Mouse (Mus musculus): Measurements from ENCODE around the gene Blvrb. TPM values are rescaled to one million over a fixed set of nuclear protein-coding genes. Genes with fewer than 3 reads are reported as not detected.

Gene Blvrb
- total and polyA plus RNA-seq, 3 experiments, result 210 to 245 TPM; not detected in 1

GRCm38 (mm10) chr7:27507711-27508647, 60.2 kb downstream of the Blvrb start:
- Histone ChIP-seq H3K27me3 (ENCODE audit: control insufficient read depth in 1 of 2, insufficient read depth in 2 of 2, low read length in 2 of 2) (no peaks in the 10 kb centered on the region), H3K79me2 (ENCODE audit: control insufficient read depth, insufficient read depth, low read length, poor library complexity) (no peaks in the 10 kb centered on the region; the same call in 1 of the 2 replicates), H3K4me3 (ENCODE audit: control insufficient read depth in 1 of 2, insufficient read depth in 1 of 2, low read depth in 2 of 2, low read length in 2 of 2) (peak overlapping the region; percentile 84 to 87), H3K9ac (ENCODE audit: control insufficient read depth, low read depth, low read length, poor library complexity, severe bottlenecking) (peak overlapping the region; percentile 92), H3K4me1 (ENCODE audit: control insufficient read depth in 1 of 2, insufficient read depth in 2 of 2, low read length in 2 of 2) (peaks cover 3 to 6% of the 10 kb centered on the region in 2 experiments; a peak in 3 of 4 replicates), H3K27ac (ENCODE audit: control insufficient read depth, low read depth, low read length) (peak overlapping the region; percentile 99), H3K9me3 (replicated peaks; ENCODE audit: insufficient read depth, low read length) (no peaks in the 10 kb centered on the region), H3K36me3 (ENCODE audit: control insufficient read depth in 1 of 2, insufficient read depth in 2 of 2, low read length in 2 of 2) (peaks cover 0 to 9% of the 10 kb centered on the region in 2 experiments; a peak in 2 of 4 replicates)
- peak; percentile 97 for DNase-seq (ENCODE audit: low read depth, low spot score)
- TF ChIP-seq CHD2 (IDR thresholded peaks at IDR 0.05; ENCODE audit: low read length) (no peak), USF2 (IDR thresholded peaks at IDR 0.05; ENCODE audit: borderline replicate concordance in 1 of 2, insufficient read depth in 1 of 2, low read depth in 1 of 2, low read length in 2 of 2) (no peak), HCFC1 (IDR thresholded peaks at IDR 0.05; ENCODE audit: low read depth, low read length) (no peak; the same call in 1 of the 2 replicates), RAD21 (IDR thresholded peaks at IDR 0.05; ENCODE audit: low read depth, low read length) (no peak), ELF1 (IDR thresholded peaks at IDR 0.05; ENCODE audit: low read depth, low read length) (0 out of 2 replicates have a peak, but pooled peaks have one; percentile 25), MYB (IDR thresholded peaks at IDR 0.05; ENCODE audit: low read depth, low read length) (no peak), EP300 (IDR thresholded peaks at IDR 0.05; ENCODE audit: low read depth in 1 of 2, low read length in 2 of 2) (no peak), RCOR1 (IDR thresholded peaks at IDR 0.05; ENCODE audit: low read depth, low read length) (no peak), USF1 (IDR thresholded peaks at IDR 0.05; ENCODE audit: low read depth, low read length) (no peak), CTCF (IDR thresholded peaks at IDR 0.05 in 2 of 3, conservative IDR thresholded peaks at IDR 0.05 in 1 of 3; ENCODE audit: control insufficient read depth in 1 of 3, insufficient read depth in 1 of 3, low read depth in 2 of 3, low read length in 3 of 3, poor library complexity in 1 of 3, severe bottlenecking in 1 of 3) (no peak), TBP (IDR thresholded peaks at IDR 0.05; ENCODE audit: low read depth, low read length) (peak; percentile 66), MEF2A (IDR thresholded peaks at IDR 0.05; ENCODE audit: extremely low read depth, insufficient replicate concordance, low read depth, low read length, poor library complexity, severe bottlenecking) (no peak), NELFE (IDR thresholded peaks at IDR 0.05; ENCODE audit: low read depth, low read length) (peak; percentile 53), GATA1 (IDR thresholded peaks at IDR 0.05; ENCODE audit: low read depth, low read length) (no peak), E2F4 (IDR thresholded peaks at IDR 0.05; ENCODE audit: borderline replicate concordance, low read depth, low read length) (no peak), UBTF (IDR thresholded peaks at IDR 0.05; ENCODE audit: borderline replicate concordance, insufficient read depth, low read depth, low read length) (no peak), MXI1 (IDR thresholded peaks at IDR 0.05; ENCODE audit: low read depth, low read length) (peak; percentile 17), ZC3H11A (IDR thresholded peaks at IDR 0.05; ENCODE audit: low read depth, low read length) (no peak), JUND (IDR thresholded peaks at IDR 0.05; ENCODE audit: low read depth, low read length) (no peak), ZMIZ1 (IDR thresholded peaks at IDR 0.05; ENCODE audit: low read depth, low read length) (no peak), TAL1 (IDR thresholded peaks at IDR 0.05; ENCODE audit: low read length) (no peak), ETS1 (IDR thresholded peaks at IDR 0.05; ENCODE audit: low read depth, low read length) (no peak), CHD1 (IDR thresholded peaks at IDR 0.05; ENCODE audit: low read depth, low read length) (no peak), SMC3 (IDR thresholded peaks at IDR 0.05; ENCODE audit: low read depth, low read length) (no peak), BHLHE40 (IDR thresholded peaks at IDR 0.05; ENCODE audit: borderline replicate concordance, low read depth, low read length) (no peak), SIN3A (IDR thresholded peaks at IDR 0.05; ENCODE audit: low read length) (0 out of 2 replicates have a peak, but pooled peaks have one; percentile 22), MAFK (IDR thresholded peaks at IDR 0.05; ENCODE audit: borderline replicate concordance, low read depth, low read length) (no peak), MYC (IDR thresholded peaks at IDR 0.05; ENCODE audit: low read depth, low read length) (no peak), NRF1 (IDR thresholded peaks at IDR 0.05; ENCODE audit: insufficient read depth, low read depth, low read length, poor library complexity, severe bottlenecking) (no peak), MAX (IDR thresholded peaks at IDR 0.05; ENCODE audit: low read length) (no peak), MAZ (IDR thresholded peaks at IDR 0.05; ENCODE audit: low read depth, low read length) (peak; percentile 24; the same call in 1 of the 2 replicates), POLR2A (IDR thresholded peaks at IDR 0.05; ENCODE audit: control insufficient read depth in 1 of 2, insufficient read depth in 1 of 2, low read depth in 1 of 2, low read length in 2 of 2, poor library complexity in 1 of 2) (peak; percentile 72 to 77), POLR2AphosphoS2 (IDR thresholded peaks at IDR 0.05; ENCODE audit: low read length) (no peak; the same call in 1 of the 2 replicates), GABPA (IDR thresholded peaks at IDR 0.05; ENCODE audit: low read depth, low read length) (no peak), KAT2A (conservative IDR thresholded peaks at IDR 0.05; ENCODE audit: low read depth, low read length) (no peak)
